Comparison of ENCODE assay signal across 26 mouse cellular contexts in genomic region chr19:29475210-29475620, GRCm38 (mm10). TPM values are rescaled to one million over a fixed set of nuclear protein-coding genes. Genes with fewer than 3 reads are reported as not detected.
DNase-seq lines count a peak whose midpoint lies in the region; ATAC-seq and TF ChIP-seq lines count a peak whose summit lies in the region.
"Had no signal": no experiment of that assay in that cellular context is flagged by ENCODE, and none has a peak within 500 bp of the region (broad histone marks: within the 10 kb centered on the region; RNA-seq: fewer than 3 reads in every experiment).

No protein-coding gene starts in this region.

- H3K9ac ChIP-seq in intestine, postnatal 0 days (ENCODE audit: low read depth, low read length), result no peak overlapping the region
- H3K9ac ChIP-seq in stomach, postnatal 0 days (ENCODE audit: low read length), result no peak overlapping the region
- H3K9ac ChIP-seq: heart, embryonic 12.5 days; hindbrain, embryonic 14.5 days; liver, embryonic 14.5 days; midbrain, embryonic 15.5 days had no signal

- H3K4me1 ChIP-seq in intestine, postnatal 0 days (replicated peaks; ENCODE audit: control insufficient read depth, insufficient read depth, low read length), result 0 out of 2 replicates have a peak, but pooled peaks cover 20% of the 10 kb centered on the region
- H3K4me1 ChIP-seq in stomach, postnatal 0 days (replicated peaks; ENCODE audit: control insufficient read depth, insufficient read depth), result 0 out of 2 replicates have a peak, but pooled peaks cover 3% of the 10 kb centered on the region

- DNase-seq in B cell, adult 2 months, result peak; percentile 40 to 43
- peak; percentile 75 for DNase-seq in MEL-GATA-1-ER (ENCODE audit: extremely low read depth, low read depth)
- no peak for DNase-seq in stomach, postnatal 0 days (ENCODE audit: low spot score)
- no peak for DNase-seq in right cerebral cortex, postnatal 25 days
- no peak for DNase-seq in lung, postnatal 14 days
- no peak for DNase-seq in natural killer cell, adult 2 months (ENCODE audit: low spot score in 2 of 2)
- DNase-seq: adrenal gland, postnatal 25 days; cerebellum, adult 11-12 months; cerebellum, postnatal 14 days; gastrocnemius, adult 2 months; gastrocnemius, postnatal 36 days; heart, adult 2 months; kidney, adult 8-10 months; kidney, postnatal 10 days; liver; lung, adult 2 months; lung, postnatal 10 days; thymus, postnatal 14 days had no signal

- H3K36me3 ChIP-seq in intestine, postnatal 0 days (ENCODE audit: control insufficient read depth, insufficient read depth), result no peaks in the 10 kb centered on the region
- H3K36me3 ChIP-seq in stomach, postnatal 0 days (ENCODE audit: control insufficient read depth, insufficient read depth, low read length), result no peaks in the 10 kb centered on the region
- H3K36me3 ChIP-seq: heart, embryonic 12.5 days; midbrain, embryonic 10.5 days; midbrain, embryonic 15.5 days had no signal

- ATAC-seq in intestine, postnatal 0 days, result peak; percentile 91
- ATAC-seq in stomach, postnatal 0 days (ENCODE audit: low FRiP score, low TSS enrichment), result peak; percentile 71
- ATAC-seq: forebrain, embryonic 14.5 days; midbrain, embryonic 15.5 days had no signal

- no peak overlapping the region for H3K4me2 ChIP-seq in intestine, postnatal 0 days (replicated peaks; ENCODE audit: low read depth)
- no peak overlapping the region for H3K4me2 ChIP-seq in stomach, postnatal 0 days (replicated peaks; ENCODE audit: low read depth)
- H3K4me2 ChIP-seq: heart, embryonic 12.5 days; hindbrain, embryonic 14.5 days; midbrain, embryonic 15.5 days had no signal

- TF ChIP-seq CTCF in intestine, postnatal 0 days (IDR thresholded peaks at IDR 0.05; ENCODE audit: low read depth), result no peak
- no peak for TF ChIP-seq CTCF in stomach, postnatal 0 days (IDR thresholded peaks at IDR 0.05; ENCODE audit: low read depth)

- H3K9me3 ChIP-seq in intestine, postnatal 0 days (ENCODE audit: control insufficient read depth), result no peaks in the 10 kb centered on the region
- no peaks in the 10 kb centered on the region for H3K9me3 ChIP-seq in stomach, postnatal 0 days (ENCODE audit: control insufficient read depth, low read length)
- H3K9me3 ChIP-seq: heart, embryonic 12.5 days; midbrain, embryonic 10.5 days; midbrain, embryonic 15.5 days had no signal

- 31% methylated on average over 4 of the region's 4 CpGs for WGBS in intestine, postnatal 0 days
- 57% methylated on average over 4 of the region's 4 CpGs for WGBS in stomach, postnatal 0 days

- H3K4me3 ChIP-seq in intestine, postnatal 0 days (ENCODE audit: low read depth, low read length), result no peak overlapping the region
- H3K4me3 ChIP-seq in stomach, postnatal 0 days (ENCODE audit: low read depth, low read length), result no peak overlapping the region
- H3K4me3 ChIP-seq: gastrocnemius, adult 2 months; heart, adult 2 months; heart, embryonic 12.5 days; midbrain, embryonic 10.5 days; midbrain, embryonic 15.5 days had no signal

- TF ChIP-seq EP300 in stomach, postnatal 0 days (optimal IDR thresholded peaks at IDR 0.05), result no peak

- no peaks in the 10 kb centered on the region for H3K27me3 ChIP-seq in intestine, postnatal 0 days (replicated peaks; ENCODE audit: control insufficient read depth, insufficient read depth, low read length)
- no peaks in the 10 kb centered on the region for H3K27me3 ChIP-seq in stomach, postnatal 0 days (ENCODE audit: control insufficient read depth, insufficient read depth, low read length)
- H3K27me3 ChIP-seq: CH12.LX; heart, embryonic 12.5 days; midbrain, embryonic 15.5 days had no signal

- H3K27ac ChIP-seq in intestine, postnatal 0 days (ENCODE audit: low read depth, low read length), result peak overlapping the region; percentile 66
- H3K27ac ChIP-seq in stomach, postnatal 0 days (replicated peaks), result no peak overlapping the region
- H3K27ac ChIP-seq: gastrocnemius, adult 2 months; heart, adult 2 months; hindbrain, embryonic 14.5 days; liver, embryonic 14.5 days; midbrain, embryonic 10.5 days; midbrain, embryonic 15.5 days had no signal

RNA-seq across cellular contexts. Expression of gene Ric1, which starts 46.9 kb away (rescaled TPM):
- 10.2 and 12.0 TPM in 2 replicates for polyA plus RNA-seq in intestine, postnatal 0 days (2015; fragmentation: Nextera tagmentation; extraction: Ambion mirVana)
- 7.4 and 7.6 TPM in 2 replicates for polyA plus RNA-seq in stomach, postnatal 0 days (2015; fragmentation: Nextera tagmentation; extraction: Ambion mirVana)

Comparison
In these comparisons a context has a peak if more than half of its experiments do, and no peak if none do; other contexts are left out.
1. DNase-seq: peak in B cell, adult 2 months (2 of 2) and MEL-GATA-1-ER (single experiment); none in stomach, postnatal 0 days (single experiment), right cerebral cortex, postnatal 25 days (single experiment), lung, postnatal 14 days (single experiment) and natural killer cell, adult 2 months (0 of 2).